Mouse (Mus musculus) cerebellum, adult (tissue): ENCODE results near the gene Cnih3.
A peak's percentile ranks its signal among the peaks of the same experiment; 100 is the strongest.

Experiments used
- ATAC-seq: cut with Nextera tagmentation; 2 replicates; pipeline ENCODE4 v1.9.2; 2017; ENCODE audit warnings: mild to moderate bottlenecking, moderate library complexity, mixed read lengths; ENCODE audit not compliant: insufficient number of reproducible peaks, low FRiP score, low TSS enrichment

The Cnih3 gene

DNA sequence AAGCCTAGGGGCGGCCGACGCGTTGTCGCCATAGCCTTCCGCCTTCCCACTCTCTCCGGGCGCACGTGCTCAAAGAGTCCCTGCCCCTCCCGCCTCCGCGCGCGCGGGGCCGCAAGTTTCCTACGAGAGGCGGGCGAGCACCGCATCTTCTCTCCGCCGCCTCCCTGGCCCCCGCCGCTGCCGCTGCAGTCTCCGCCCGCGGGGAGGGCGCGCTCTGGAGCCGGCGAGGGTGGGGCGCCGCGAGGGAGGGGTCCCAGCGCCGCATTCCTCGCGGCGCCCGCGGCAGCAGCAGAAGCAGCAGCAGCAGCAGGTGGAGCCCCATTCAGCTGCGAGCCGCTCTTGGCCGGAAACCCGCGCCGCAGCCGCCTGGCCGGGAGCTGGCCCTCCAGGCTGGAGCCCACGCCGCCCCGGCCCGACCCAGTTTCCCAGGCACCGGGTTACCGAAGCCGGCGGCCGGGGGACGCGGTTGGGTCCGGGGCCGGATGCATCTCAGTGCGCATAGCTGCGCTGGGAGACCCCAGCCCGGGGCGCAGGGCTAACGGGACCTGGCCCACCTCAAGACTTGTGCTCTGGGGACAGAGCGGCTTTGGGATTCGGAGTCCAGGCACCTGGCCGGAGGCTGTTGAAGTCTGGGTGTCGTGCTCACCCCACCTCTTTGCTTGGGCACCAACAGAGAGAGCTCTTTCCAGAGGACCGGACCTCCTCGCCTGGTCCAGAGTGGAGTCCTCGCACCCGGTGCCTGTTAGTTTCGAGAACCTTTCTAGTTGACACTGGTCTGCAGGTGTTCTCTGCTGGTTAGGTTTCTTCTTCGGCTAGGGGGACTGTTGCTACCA is at the start of gene Cnih3:
TSS of gene Cnih3 (plus strand) at position 262 of the 833 bp plus-strand sequence.
- ATAC-seq, result peak; percentile 37; the same call in 1 of the 2 replicates

DNA sequence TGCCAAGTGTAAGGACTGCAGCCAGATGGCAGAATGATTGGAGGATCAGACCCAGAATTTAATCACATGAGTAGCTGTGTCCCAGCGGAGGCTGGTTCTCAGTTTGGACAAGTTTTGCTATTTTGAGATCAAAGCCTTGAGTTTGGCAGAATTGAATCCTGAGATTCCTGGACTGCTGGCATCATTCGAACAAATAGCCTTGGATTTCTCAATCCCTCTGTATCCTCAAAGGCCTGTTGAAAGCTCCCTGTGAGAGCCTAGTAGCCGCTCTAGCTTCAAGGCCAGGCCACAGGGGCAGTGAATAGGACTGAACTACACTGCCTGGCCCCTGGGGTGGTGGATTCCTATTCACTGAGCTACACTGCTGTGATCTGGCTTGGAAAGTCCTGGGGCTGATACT is 44.4 kb upstream of the Cnih3 start:
- no peak for ATAC-seq

DNA sequence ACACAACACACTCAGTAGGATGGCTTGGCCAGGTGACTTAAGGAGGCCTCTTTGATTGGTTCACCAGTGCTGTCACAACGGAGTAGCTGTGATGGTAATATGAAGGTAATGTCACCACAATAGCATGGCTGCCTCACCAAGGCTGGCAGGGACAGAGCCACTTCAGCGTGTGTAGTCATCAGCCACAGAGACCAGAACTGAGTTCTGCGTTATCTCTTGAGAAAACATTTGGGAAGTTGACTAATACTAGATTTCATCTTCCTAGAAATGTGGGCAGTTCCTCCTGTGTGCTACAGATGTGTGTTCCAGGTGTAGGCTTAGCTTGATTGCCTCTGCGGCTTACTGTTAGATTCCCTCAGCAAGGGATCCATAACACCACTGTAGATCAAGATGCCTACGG is 41.7 kb upstream of the Cnih3 start:
- no peak for ATAC-seq

DNA sequence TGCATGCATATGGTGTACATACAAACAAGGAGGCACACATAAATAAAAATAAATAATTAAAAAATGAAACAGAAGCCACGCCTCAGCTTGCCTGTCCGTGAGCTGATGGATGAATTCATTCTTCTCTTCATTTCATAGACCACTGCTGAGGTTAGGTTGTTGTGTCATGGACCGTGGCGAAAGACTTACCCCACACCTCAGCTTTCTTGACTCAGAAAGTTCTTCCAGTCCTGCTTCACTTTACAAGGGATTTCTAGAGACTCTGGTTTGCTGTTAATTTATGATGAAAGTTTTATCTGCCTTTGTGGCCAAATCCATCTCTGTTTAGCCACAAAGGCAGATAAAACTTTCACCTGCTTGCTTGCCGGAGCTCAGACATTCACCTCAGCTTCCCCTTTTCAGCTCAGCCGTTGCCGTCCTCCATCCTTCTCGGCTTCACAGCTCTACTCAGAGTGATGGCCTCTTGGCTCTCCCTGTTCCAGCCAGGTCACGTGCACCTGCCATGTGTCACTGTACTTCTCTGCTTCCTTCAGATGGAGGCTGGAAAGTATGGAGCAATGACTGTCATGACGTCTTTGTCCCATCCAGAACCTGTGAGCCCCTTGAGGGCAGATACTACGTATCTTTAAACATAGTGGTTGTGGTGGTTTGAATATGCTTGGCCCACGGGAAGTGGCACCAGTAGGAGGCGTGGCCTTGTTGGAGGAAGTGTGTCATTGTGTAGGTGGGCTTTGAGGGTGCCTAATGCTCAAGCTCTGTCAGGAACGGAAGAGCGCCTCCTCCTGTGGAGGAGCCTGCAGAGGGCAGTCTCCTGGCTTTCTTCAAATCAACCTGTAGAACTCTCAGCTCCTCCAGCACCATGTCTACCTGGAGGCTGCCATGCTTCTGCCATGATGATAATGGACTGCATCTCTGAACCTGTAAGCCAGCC is 40.0 kb upstream of the Cnih3 start:
- ATAC-seq, result no peak

DNA sequence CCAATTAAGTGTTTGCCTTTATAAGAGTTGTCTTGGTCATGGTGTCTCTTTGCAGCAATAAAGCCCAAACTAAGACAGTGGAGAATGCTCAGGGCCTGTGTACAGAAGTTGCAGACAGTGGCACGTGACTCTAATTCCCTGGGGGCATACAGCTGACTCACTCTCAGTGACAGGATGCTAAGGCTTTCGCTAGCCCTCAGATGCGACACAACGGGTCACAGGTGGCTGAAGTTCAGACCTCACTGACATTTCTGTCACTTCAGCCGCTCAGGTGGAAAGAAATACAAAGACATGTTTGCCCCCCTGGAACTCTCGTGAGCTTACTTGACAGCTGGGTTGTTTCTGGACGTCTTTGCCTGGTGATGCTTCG is 39.4 kb upstream of the Cnih3 start:
- no peak for ATAC-seq

DNA sequence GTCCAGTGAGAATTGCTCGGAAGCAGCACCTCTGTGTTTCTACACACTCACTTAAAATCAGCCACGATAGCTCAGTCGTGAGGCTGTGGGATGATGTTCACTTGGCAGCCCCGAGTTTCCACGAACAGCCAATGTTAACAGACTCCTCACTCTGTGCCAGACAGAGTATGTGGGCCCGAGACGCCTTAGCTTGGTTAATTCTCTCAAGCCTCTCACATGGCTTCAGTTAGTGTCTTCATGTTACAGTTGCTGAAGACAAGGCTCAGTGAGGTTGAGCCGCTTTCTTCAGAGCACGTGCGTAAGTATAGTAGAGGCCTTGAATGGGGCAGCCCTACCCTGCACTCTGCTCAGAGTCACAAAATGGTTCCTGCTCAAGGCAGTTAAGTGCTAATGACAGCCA is 38.1 kb upstream of the Cnih3 start:
- ATAC-seq, result no peak

DNA sequence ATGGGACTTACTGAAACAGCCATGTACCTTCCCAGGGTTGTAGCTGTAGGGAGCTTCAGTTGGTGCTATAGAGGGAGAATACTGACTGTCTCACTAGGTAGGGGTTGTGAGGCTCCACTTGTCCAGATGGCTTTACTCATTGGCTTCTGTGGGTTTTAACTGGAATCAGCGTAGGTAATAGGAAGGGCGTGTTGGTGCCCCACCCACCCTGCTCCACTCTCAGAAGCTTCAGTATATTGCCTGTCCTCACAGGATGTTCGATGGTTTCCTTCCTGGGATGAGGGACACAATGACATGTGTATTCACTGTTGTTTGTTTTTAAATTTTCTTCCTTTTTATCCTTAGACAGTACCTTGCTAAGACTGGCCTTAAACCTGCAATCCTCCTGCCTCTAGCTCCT is 37.1 kb upstream of the Cnih3 start:
- ATAC-seq, result no peak

DNA sequence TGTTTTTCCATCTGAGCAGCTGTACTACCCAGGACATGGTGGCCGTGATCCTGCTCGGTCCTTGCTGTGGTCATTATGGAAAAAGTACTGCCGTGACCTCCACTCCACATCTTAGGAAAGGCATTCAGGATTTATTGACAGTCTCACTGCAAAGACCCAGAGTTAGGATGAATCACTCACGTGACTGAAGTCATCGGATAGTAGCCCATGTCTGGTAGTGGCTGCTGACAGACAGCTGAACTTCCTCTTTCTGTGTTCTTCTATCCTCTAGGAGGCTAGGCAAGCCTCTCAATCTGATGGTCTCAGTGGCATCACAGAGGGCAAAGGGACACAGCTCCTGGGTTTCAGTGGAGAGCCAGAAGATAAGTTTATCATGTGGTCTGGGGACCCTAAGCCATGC is 35.9 kb upstream of the Cnih3 start:
- no peak for ATAC-seq

DNA sequence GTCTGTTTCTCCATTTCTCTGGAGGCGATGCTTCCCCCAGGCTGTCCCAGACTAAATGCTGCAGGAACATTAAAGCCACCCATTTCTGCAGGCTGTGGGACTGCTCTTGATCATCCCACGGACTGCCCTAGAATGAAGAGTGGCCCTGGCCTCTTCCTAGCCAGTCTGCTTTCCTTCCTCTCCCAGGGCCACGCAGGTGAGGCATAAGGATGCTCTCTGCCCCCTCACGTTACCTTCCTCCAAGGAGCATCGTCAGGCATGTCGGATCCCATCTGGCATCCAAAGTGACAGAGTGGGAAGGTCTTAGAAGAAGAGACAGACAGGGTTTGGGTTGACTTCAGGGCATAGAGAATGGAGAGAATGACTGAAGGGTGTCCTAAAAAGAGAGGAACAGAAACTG is 33.0 kb upstream of the Cnih3 start:
- no peak for ATAC-seq

DNA sequence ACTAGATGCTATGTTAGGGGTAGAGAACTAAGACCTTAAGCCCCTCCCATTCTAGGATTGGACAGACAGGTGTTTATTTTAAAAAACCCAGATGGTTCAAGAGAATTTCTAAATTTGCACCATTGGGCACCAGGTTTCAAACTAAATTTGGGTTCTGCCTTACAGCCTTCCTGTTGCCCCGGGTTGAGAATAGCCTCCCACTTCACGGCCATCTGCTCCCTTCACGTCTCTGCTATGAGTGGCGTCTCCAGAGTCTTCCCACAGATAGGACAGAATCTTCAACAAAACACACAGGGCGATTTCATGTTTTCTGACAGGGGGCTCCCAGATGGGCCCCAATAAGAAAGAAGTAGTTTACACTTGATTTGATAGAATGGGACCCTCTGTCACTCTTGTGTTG is 31.3 kb upstream of the Cnih3 start:
- no peak for ATAC-seq

DNA sequence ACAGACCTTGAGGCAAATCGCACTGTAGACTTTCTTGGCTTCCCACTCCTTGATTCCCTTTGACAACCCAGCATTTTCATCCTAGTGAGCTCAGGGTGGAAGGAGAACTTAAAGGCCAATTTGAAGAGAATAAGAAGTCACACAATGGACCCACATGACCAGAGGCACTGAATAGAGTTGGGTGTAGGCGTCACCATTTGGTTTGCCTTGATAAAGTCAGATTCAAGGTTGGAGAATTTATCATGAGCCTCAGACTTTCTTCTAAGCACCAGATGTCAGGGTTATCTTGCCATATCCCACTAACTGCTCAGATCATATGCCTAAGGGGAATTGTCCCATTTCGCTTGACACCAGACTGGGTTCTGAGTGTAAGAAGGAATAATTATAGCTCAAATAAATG is 29.3 kb upstream of the Cnih3 start:
- ATAC-seq, result no peak

DNA sequence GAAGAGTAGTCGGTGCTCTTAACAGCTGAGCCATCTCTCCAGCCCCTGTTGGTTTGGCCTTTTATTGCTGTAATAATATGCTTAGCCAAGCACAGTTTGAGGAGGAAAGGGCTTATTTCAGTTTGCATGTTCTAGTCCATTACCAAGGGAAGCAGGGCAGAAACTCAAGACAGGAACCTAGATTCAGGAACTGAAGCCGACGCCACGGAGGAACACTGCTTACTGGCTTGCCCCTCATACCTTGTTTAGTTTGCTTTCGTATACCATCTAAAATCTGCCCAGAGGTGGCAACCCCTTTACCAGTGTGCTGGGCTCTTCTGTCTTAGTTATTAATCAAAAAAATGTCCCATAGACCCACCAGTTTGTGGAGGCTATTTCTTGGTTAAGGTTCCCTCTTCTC is 25.3 kb upstream of the Cnih3 start:
- ATAC-seq, result no peak

DNA sequence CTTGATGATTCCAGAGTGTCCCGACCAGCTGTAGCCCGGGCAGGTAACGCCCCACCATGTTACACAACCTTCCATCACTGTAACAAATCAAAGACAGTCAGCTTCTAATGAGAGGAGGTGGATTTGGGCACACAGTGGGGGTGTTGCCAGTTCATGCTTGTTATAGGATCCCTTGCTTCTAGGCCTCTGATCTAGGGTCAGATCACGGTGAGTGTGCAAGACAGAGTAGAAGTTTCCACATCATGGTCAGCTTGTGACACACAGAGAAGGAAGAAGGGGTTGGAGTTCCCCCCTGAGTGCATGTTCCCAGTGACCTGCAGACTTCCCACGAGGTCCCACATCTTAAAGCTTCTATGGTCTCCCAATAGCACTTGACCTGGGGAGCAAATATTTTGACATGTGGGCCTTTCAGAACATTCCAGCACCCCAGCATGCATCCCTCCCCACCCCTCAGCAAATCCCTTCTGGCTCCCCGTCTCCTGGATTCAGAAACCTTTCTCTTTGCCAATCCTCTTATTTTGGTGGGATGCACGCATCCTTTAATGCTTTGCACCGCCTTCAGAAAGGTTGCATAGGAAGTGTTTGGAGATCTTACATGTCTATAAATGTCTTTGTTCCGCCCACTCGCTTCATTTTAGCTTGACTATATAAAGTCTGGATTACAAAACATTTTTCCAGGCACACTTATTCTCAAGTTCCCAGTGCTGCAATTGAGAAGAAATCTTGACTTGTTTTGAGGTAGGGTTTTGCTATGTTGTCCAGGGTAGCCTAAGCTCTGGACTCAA is 24.6 kb upstream of the Cnih3 start:
- no peak for ATAC-seq

DNA sequence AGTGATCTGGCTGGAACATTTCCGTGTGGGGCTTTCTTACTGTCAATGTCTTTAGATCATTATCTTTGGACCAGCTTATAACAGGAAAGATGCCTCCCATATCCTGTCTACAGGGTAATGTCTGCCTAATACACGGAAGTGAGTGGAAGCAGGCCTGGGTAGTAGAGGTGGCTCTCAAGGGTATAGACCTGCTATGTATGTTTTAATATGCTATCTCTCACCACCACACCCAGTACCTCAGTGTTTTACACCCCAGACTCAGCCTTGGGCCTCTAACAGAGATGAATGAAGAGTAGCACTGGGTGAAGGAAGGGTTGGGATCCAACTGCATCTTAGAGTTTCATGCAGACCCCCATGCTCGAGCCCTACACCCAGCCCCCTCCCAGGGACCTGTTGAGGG is 23.3 kb upstream of the Cnih3 start:
- ATAC-seq, result no peak

DNA sequence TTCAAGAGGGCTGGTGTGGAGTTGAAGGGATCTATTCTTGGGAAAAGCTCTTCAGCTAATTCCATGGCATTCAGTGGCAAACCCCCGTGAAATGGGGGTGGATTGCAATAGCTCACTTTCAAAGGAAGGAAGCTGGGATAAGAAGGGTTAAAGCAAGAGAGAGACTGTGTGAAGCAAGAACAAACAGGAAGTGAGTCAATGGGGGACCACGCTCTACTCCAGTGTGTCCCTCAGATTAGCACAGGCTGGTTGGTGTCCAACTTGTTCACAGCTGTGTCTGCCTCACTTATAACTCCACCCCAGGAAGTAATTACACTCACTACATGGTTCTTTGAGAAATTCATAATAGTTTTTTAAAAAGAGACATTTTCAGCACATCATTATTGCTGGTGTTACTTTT is 19.8 kb upstream of the Cnih3 start:
- no peak for ATAC-seq

DNA sequence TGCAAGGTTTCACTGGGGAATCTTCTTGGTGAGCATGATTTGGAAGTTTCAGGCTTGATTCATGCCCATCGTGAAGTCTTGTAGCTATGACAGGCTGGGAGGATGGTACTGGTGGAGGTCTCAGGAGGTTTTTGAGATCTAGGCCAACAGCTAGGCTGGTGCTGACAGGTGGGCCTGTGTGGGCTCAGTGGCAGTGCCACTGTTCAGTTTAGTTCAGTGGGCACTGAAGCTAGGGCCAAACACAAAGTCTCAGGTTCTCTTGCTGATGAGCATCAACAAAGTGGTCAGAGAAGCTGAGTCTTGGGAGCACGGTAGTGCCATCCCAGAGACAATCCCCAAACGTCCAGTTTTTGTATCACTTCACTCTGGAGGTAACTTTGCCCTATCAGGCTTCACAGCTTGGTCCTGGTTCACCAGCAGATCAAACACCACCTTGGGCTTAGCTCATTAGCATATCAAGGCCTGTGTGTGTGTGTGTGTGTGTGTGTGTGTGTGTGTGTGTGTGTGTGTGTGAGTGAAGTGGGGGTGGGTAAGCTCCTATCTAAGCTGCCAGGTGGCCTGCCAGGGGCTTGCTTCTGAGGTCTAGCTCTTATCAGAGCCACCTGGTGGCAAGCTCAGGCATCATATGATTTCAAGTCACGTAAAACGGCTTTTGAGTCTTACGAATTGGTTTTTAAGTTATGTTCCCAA is 18.0 kb upstream of the Cnih3 start:
- no peak for ATAC-seq

DNA sequence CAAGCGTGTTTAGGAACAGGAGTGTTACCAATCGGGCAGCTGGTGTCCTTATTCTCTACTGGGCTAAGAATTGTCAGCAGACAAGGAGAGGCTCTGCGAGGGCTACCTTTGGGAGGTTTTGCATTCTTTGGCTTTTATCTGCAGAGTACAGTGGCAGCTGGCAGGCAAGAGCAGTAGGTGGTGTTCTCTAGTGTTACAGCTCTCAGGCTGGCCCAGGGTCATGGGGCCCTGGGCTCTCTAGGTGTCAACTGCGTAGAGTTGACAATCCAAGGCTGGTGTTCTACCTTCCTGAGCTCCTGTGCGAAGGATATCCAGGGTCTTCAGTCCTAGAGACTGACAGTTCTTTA is 17.4 kb upstream of the Cnih3 start:
- ATAC-seq, result no peak

DNA sequence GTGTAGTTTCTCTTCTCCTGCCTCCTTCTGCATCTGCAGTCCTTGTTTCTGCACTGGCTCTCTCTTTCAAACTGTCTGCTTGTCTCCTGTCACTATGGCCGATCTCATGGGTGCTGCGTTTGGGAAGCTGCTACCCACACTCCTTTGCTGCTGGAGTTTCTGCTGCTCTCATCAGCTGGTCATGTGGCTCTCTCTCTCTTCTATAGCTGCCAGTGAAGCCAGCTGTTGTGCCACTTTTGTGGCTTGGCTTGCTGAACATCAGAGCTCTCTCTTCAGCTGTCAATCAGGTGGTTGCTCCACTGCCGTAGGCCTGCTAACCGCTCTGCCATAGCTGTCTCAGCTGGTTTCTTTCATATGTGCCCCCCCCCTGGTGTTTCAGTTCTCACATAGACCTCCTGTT is 17.0 kb upstream of the Cnih3 start:
- no peak for ATAC-seq

DNA sequence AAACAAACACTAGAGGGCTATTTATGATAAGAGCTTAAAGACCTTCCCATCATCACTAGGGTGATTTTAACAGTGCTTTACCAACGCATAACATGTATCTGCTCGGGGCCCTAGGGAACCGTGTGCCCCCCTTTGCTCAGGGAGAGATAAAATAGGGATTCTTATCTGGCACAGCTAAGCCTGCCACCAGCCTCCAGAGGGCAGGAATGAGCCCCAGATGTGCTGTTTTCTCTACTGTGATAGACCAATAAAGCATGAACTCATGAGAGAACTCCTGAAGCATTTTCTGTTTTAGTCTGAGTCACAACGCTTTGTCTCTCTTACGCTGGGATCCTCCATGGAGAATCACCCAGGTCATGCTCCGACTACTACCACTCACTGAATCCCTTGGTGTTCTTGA is 15.6 kb upstream of the Cnih3 start:
- ATAC-seq, result no peak

DNA sequence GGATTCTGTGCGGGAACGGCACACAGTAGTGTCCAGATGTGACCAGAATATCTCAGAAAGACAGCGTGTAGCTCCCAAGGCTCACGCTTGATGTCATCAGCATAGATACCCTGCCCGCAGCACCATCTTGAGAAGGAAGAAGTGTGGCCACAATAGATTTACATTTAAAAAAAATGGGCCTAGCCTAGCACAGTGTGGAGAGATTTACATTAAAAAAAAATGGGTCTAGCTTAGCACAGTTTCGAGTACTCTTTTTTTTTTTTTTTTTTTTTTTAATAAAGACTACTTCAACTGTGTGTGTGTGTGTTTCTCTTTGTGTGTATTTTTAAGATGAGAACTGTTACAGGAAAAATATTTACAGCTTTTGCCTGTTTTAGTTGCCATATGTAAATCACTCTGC is 13.3 kb upstream of the Cnih3 start:
- no peak for ATAC-seq
